Mouse (Mus musculus): ENCODE measurements at regions not wholly inside any gene's neighbourhood (a gene's known extent, or its start where the extent isn't known, plus 50 kb on each side); places are given as distances from the start of the nearest gene placed in this dataset.

DNA sequence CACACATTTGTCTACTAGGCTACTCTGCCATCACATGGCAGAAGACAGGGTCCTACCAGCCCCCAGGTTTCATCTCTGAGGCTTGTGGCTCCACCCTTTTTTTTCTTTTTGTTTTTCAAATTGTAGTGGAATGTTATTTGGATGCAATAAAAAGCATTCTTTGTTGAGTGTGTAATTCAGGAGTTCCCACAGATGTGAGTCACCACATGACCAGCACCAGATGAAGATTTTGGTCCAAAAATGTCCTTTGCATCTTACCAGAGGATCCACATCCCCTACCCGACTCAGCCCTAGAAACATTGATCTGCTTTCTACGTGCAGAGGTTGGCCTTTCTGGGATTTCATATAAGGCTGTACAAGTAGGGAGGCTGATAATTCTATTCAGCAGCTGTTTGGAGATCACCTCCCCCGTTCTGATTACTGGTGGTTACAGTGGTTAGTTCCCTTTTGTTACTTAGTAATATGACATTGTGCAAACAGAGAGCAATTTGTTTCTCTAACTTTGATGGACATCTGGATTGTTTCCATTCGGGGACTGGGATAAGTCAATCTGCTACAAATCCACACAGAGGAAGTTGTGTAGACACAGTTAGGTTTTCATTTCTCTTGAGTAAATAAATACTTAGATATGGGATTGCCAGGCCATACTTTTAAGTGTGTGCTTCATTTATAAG is 160.5 kb downstream of the Sptssa start:
- no peak overlapping the region for H3K9ac ChIP-seq (ENCODE audit: low read depth, low read length)
- whole genome bisulfite sequencing (ENCODE audit: insufficient replicate concordance) = 31% methylated on average over 4 of the region's 4 CpGs
- H3K27ac ChIP-seq (ENCODE audit: low read length) = no peak overlapping the region
- no peaks in the 10 kb centered on the region for H3K4me1 ChIP-seq (ENCODE audit: control insufficient read depth, low read depth, low read length)
- no peaks in the 10 kb centered on the region for H3K36me3 ChIP-seq (ENCODE audit: control insufficient read depth, insufficient read depth)
- H3K9me3 ChIP-seq (replicated peaks; ENCODE audit: control insufficient read depth, low read length) = no peaks in the 10 kb centered on the region
- no peak overlapping the region for H3K4me2 ChIP-seq (ENCODE audit: low read depth, low read length)
- no peak for ATAC-seq (ENCODE audit: low read depth)
- H3K27me3 ChIP-seq (ENCODE audit: control insufficient read depth, insufficient read depth, low read depth, low read length) = no peaks in the 10 kb centered on the region
- H3K4me3 ChIP-seq (ENCODE audit: low read depth, low read length) = no peak overlapping the region

DNA sequence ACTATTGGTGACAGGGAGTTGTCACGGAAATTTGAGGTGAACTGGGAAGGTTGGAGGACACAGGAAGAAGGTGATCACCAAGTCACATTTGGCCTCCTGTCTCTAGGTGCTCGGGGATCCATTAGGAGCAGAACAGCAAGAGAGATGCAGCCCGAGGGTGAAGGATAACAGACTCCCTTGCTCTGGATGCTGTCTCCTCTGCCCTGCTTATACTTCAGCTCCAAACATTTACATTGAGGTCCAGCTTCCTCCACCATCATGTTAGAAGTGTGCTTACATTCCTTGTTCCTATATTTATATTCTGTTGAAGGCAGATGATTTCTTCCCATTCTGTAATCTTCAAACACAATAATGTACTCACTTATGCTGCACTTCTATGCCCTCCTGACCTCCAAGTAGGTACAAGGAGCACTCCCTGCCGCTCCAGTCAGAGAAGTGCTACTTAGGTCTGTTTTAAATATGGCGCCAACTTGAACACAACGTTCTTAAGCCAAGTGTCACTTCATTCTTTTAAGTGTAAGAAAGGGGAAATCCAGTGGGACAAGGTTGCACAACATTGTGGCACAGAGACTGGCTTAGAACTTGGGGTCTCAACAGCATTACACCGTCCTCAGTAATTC is 161.5 kb downstream of the Sptssa start:
- H3K36me3 ChIP-seq (ENCODE audit: control insufficient read depth, insufficient read depth) = no peaks in the 10 kb centered on the region
- no peaks in the 10 kb centered on the region for H3K27me3 ChIP-seq (ENCODE audit: control insufficient read depth, insufficient read depth, low read depth, low read length)
- no peaks in the 10 kb centered on the region for H3K4me1 ChIP-seq (ENCODE audit: control insufficient read depth, low read depth, low read length)
- no peak overlapping the region for H3K9ac ChIP-seq (ENCODE audit: low read depth, low read length)
- no peak overlapping the region for H3K4me2 ChIP-seq (ENCODE audit: low read depth, low read length)
- no peaks in the 10 kb centered on the region for H3K9me3 ChIP-seq (replicated peaks; ENCODE audit: control insufficient read depth, low read length)
- H3K4me3 ChIP-seq (ENCODE audit: low read depth, low read length) = no peak overlapping the region
- no peak overlapping the region for H3K27ac ChIP-seq (ENCODE audit: low read length)
- WGBS (ENCODE audit: insufficient replicate concordance) = 58% methylated on average over 7 of the region's 7 CpGs
- ATAC-seq (ENCODE audit: low read depth) = no peak

DNA sequence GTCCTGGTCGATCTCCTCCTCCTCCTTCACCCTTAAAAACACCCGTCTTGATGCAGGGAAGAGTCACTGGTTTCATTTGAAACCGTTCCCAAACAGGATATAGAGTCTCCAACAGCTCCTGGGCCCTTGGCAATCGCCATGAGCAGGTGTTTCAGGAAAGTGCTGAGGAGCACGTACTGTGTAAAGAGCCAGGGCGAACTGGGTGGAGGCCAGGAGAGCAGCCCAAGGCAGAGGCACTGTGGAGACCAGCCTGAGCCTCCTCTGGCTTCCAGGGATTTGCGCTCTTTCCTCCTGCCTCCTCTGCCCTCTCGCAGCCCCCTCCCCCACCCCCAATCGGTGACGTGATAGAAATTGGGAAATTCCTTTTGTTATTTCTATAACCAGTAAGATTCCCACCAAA is 163.6 kb downstream of the Sptssa start:
- Histone ChIP-seq H3K4me2 (ENCODE audit: low read depth, low read length) (no peak overlapping the region), H3K36me3 (ENCODE audit: control insufficient read depth, insufficient read depth) (no peaks in the 10 kb centered on the region), H3K9ac (ENCODE audit: low read depth, low read length) (no peak overlapping the region), H3K27ac (ENCODE audit: low read length) (no peak overlapping the region), H3K9me3 (replicated peaks; ENCODE audit: control insufficient read depth, low read length) (no peaks in the 10 kb centered on the region), H3K27me3 (ENCODE audit: control insufficient read depth, insufficient read depth, low read depth, low read length) (no peaks in the 10 kb centered on the region), H3K4me3 (ENCODE audit: low read depth, low read length) (no peak overlapping the region), H3K4me1 (ENCODE audit: control insufficient read depth, low read depth, low read length) (no peaks in the 10 kb centered on the region)
- WGBS (ENCODE audit: insufficient replicate concordance) = 38% methylated on average over 10 of the region's 10 CpGs
- no peak for ATAC-seq (ENCODE audit: low read depth)

DNA sequence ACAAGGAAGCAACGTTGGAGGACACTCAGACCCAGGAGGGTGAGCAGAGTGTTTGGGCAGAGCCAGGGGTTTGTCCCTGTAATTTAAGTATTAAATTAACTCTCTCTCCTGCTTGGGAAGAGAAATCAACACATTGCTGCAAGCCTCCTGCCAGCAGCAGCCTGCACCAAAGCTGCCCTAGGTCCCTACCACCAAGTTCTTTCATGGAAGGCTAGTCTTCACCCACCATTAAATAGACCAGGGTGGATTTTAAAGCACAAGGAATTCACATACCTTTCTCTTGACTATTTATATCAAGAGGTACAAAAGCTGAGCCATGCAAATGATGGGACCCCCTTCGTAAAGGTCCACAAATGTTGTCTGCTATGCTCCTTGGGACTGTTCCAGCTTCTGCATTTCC is 165.9 kb downstream of the Sptssa start:
- no peak for ATAC-seq (ENCODE audit: low read depth)
- WGBS (ENCODE audit: insufficient replicate concordance) = 59% methylated on average over 2 of the region's 2 CpGs
- H3K9me3 ChIP-seq (replicated peaks; ENCODE audit: control insufficient read depth, low read length) = no peaks in the 10 kb centered on the region

DNA sequence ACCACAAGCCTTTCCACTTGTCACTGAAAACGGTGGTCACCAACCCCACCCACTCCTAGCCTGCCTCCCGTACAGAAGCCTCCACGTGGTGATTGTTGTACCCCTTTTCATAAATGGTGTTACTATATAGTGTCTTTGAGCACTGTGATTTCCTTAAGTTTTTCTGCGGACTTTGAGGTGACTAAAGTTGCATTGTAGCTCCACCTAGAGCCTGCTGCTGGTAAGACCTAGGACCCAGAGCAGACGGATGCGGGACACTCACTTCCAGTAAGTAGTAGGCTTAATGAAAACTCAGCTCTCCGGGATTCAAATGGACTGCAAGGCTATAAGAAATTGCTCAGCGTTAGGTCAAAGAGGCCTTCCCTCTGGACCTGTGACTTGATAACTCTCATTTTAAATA is 166.7 kb downstream of the Sptssa start:
- no peak overlapping the region for H3K9ac ChIP-seq (ENCODE audit: low read depth, low read length)
- H3K4me3 ChIP-seq (ENCODE audit: low read depth, low read length) = no peak overlapping the region
- no peaks in the 10 kb centered on the region for H3K27me3 ChIP-seq (ENCODE audit: control insufficient read depth, insufficient read depth, low read depth, low read length)
- no peaks in the 10 kb centered on the region for H3K9me3 ChIP-seq (replicated peaks; ENCODE audit: control insufficient read depth, low read length)
- WGBS (ENCODE audit: insufficient replicate concordance) = 2% methylated on average over 8 of the region's 8 CpGs
- ATAC-seq (ENCODE audit: low read depth) = no peak
- H3K27ac ChIP-seq (ENCODE audit: low read length) = no peak overlapping the region
- no peaks in the 10 kb centered on the region for H3K36me3 ChIP-seq (ENCODE audit: control insufficient read depth, insufficient read depth)
- H3K4me2 ChIP-seq (ENCODE audit: low read depth, low read length) = no peak overlapping the region
- H3K4me1 ChIP-seq (ENCODE audit: control insufficient read depth, low read depth, low read length) = no peaks in the 10 kb centered on the region

More for the DNA sequence above, 165.9 kb downstream of the Sptssa start:
- Histone ChIP-seq H3K4me1 (ENCODE audit: control insufficient read depth, low read depth, low read length) (no peaks in the 10 kb centered on the region), H3K9ac (ENCODE audit: low read depth, low read length) (no peak overlapping the region), H3K4me2 (ENCODE audit: low read depth, low read length) (no peak overlapping the region), H3K27me3 (ENCODE audit: control insufficient read depth, insufficient read depth, low read depth, low read length) (no peaks in the 10 kb centered on the region), H3K36me3 (ENCODE audit: control insufficient read depth, insufficient read depth) (no peaks in the 10 kb centered on the region), H3K4me3 (ENCODE audit: low read depth, low read length) (no peak overlapping the region), H3K27ac (ENCODE audit: low read length) (no peak overlapping the region)

DNA sequence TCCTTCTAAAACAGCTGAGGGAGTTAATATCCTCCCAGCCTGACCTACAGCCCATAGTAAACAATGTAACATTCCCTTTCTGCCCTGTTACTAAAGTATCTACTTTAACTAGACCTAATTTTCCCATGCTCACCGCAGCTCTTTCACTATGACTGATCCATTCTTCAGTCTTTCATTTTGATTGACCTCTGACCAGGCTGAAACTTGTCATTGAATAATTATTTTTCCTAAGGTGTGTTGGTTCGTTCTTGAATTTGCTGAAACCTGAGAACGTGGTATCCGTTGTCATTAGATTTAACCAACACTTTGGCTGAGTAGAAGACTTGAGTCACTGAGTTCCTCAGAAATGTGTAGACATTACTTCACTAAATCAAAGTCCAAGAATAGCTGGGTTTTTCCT is 168.7 kb downstream of the Sptssa start:
- no peaks in the 10 kb centered on the region for H3K36me3 ChIP-seq (ENCODE audit: control insufficient read depth, insufficient read depth)
- H3K9me3 ChIP-seq (replicated peaks; ENCODE audit: control insufficient read depth, low read length) = no peaks in the 10 kb centered on the region
- H3K9ac ChIP-seq (ENCODE audit: low read depth, low read length) = no peak overlapping the region
- no peak overlapping the region for H3K4me3 ChIP-seq (ENCODE audit: low read depth, low read length)
- ATAC-seq (ENCODE audit: low read depth) = no peak
- WGBS (ENCODE audit: insufficient replicate concordance) = 76% methylated on average over 4 of the region's 4 CpGs
- no peaks in the 10 kb centered on the region for H3K27me3 ChIP-seq (ENCODE audit: control insufficient read depth, insufficient read depth, low read depth, low read length)
- no peaks in the 10 kb centered on the region for H3K4me1 ChIP-seq (ENCODE audit: control insufficient read depth, low read depth, low read length)
- no peak overlapping the region for H3K27ac ChIP-seq (ENCODE audit: low read length)
- no peak overlapping the region for H3K4me2 ChIP-seq (ENCODE audit: low read depth, low read length)

DNA sequence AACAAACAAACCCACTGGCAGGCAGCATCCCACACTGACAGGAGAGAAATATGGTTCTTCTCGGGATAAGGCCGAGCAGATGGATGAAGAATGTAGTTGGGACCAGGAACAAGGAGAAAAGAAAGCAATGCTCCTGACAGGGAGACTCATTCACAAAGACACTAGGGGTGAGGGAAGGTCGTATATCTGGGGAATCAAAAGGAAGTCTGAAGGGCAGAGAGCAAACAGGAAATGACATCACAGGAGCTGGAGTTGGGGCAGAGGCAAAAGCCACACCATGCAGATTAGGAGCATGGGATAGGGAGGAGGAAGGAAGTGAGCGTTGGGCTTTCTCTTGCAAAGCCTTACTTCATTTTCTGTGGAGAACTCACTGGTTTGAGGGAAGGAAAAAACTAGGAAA is 174.4 kb downstream of the Sptssa start:
- H3K4me2 ChIP-seq (ENCODE audit: low read depth, low read length) = no peak overlapping the region
- no peaks in the 10 kb centered on the region for H3K36me3 ChIP-seq (ENCODE audit: control insufficient read depth, insufficient read depth)
- H3K9me3 ChIP-seq (replicated peaks; ENCODE audit: control insufficient read depth, low read length) = no peaks in the 10 kb centered on the region
- no peaks in the 10 kb centered on the region for H3K4me1 ChIP-seq (ENCODE audit: control insufficient read depth, low read depth, low read length)
- no peaks in the 10 kb centered on the region for H3K27me3 ChIP-seq (ENCODE audit: control insufficient read depth, insufficient read depth, low read depth, low read length)
- WGBS (ENCODE audit: insufficient replicate concordance) = 33% methylated on average over 4 of the region's 4 CpGs
- H3K9ac ChIP-seq (ENCODE audit: low read depth, low read length) = no peak overlapping the region
- H3K4me3 ChIP-seq (ENCODE audit: low read depth, low read length) = no peak overlapping the region
- no peak overlapping the region for H3K27ac ChIP-seq (ENCODE audit: low read length)
- no peak for ATAC-seq (ENCODE audit: low read depth)

DNA sequence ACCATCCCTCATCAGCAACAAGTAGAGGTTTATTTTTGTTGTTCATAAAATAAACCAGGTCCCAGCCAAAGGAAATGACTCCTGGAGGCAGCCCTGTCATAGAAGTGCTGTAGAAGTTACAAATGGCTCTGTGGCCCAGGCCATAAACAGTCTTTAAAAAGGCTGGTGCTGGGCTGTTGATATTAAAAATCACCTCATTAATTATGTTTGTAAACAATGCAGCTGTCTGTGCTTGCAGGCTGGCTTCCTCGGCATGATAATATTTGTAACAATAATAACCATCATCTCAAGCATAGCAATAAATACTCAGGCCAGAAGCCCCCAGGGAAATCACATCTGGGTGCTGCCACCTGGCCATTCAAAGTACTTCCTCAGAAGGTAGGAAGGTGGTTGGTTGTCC is 176.5 kb downstream of the Sptssa start:
- H3K27ac ChIP-seq (ENCODE audit: low read length) = no peak overlapping the region
- no peak overlapping the region for H3K9ac ChIP-seq (ENCODE audit: low read depth, low read length)
- WGBS (ENCODE audit: insufficient replicate concordance) = 56% methylated on average over 1 of the region's 1 CpGs
- no peak for ATAC-seq (ENCODE audit: low read depth)
- H3K27me3 ChIP-seq (ENCODE audit: control insufficient read depth, insufficient read depth, low read depth, low read length) = no peaks in the 10 kb centered on the region
- no peaks in the 10 kb centered on the region for H3K4me1 ChIP-seq (ENCODE audit: control insufficient read depth, low read depth, low read length)
- no peak overlapping the region for H3K4me2 ChIP-seq (ENCODE audit: low read depth, low read length)
- H3K4me3 ChIP-seq (ENCODE audit: low read depth, low read length) = no peak overlapping the region
- H3K9me3 ChIP-seq (replicated peaks; ENCODE audit: control insufficient read depth, low read length) = no peaks in the 10 kb centered on the region
- H3K36me3 ChIP-seq (ENCODE audit: control insufficient read depth, insufficient read depth) = no peaks in the 10 kb centered on the region

DNA sequence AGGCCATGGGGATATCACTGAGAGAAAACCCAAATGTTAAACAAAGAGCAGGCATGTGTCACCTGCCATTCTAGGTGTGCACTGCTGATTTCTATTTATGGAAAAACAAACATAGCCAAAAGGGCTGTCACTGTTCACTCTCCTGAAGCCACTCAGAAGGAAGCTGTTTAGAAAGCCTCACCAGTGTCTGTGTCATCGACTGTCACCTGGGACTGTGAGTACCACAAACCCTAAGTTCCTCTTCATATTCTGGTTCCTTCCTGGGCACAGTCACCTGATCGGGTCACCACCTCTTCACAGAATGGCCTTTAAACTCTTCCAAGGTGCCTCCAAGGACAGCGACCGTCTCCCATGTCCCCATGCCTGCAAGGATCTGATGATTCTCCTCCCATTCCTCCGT is 183.5 kb downstream of the Sptssa start:
- H3K9ac ChIP-seq (ENCODE audit: low read depth, low read length) = no peak overlapping the region
- H3K27ac ChIP-seq (ENCODE audit: low read length) = no peak overlapping the region
- WGBS (ENCODE audit: insufficient replicate concordance) = 39% methylated on average over 5 of the region's 5 CpGs
- no peaks in the 10 kb centered on the region for H3K36me3 ChIP-seq (ENCODE audit: control insufficient read depth, insufficient read depth)
- ATAC-seq (ENCODE audit: low read depth) = no peak
- no peak overlapping the region for H3K4me3 ChIP-seq (ENCODE audit: low read depth, low read length)
- H3K27me3 ChIP-seq (ENCODE audit: control insufficient read depth, insufficient read depth, low read depth, low read length) = no peaks in the 10 kb centered on the region
- no peaks in the 10 kb centered on the region for H3K4me1 ChIP-seq (ENCODE audit: control insufficient read depth, low read depth, low read length)
- no peak overlapping the region for H3K4me2 ChIP-seq (ENCODE audit: low read depth, low read length)
- no peaks in the 10 kb centered on the region for H3K9me3 ChIP-seq (replicated peaks; ENCODE audit: control insufficient read depth, low read length)

Data from liver, embryonic 16.5 days (tissue).